Mouse (Mus musculus) brain, embryonic 18.5 days (tissue): ENCODE data around the gene Bcl2a1d.
"Not testable (repeated sequence)": the region's sequence is repeated elsewhere in the genome, so short reads cannot be mapped to it uniquely, and the experiment has no call there.

Source experiments
- DNase-seq: peaks from one replicate; pipeline ENCODE4 v3.0.0-alpha.2; 2012; ENCODE audit warnings: low read depth, low spot score

Bcl2a1d gene

GRCm38 (mm10) chr9:88698746-88699145 lies 33.0 kb downstream of the Bcl2a1d start:
- not testable (repeated sequence) for DNase-seq

- not testable (repeated sequence) for DNase-seq
Observed at GRCm38 (mm10) chr9:88691307-88691706, 40.4 kb downstream of the Bcl2a1d start.

GRCm38 (mm10) chr9:88689451-88689850 lies 42.3 kb downstream of the Bcl2a1d start:
- DNase-seq = not testable (repeated sequence)

GRCm38 (mm10) chr9:88686719-88687118 lies 45.0 kb downstream of the Bcl2a1d start:
- DNase-seq = not testable (repeated sequence)
